Mouse (Mus musculus): ENCODE measurements around the gene Llph. TPM values are rescaled to one million over a fixed set of nuclear protein-coding genes. Genes with fewer than 3 reads are reported as not detected.

The Llph gene
- polyA plus RNA-seq, 1 experiment: 28.3 TPM

- no peaks in the 10 kb centered on the region for H3K79me2 ChIP-seq (ENCODE audit: control insufficient read depth, insufficient read depth)
- H3K27me3 ChIP-seq (ENCODE audit: control insufficient read depth, insufficient read depth, insufficient read length): no peaks in the 10 kb centered on the region
- no peak overlapping the region for H3K4me3 ChIP-seq
- no peak overlapping the region for H3K4me2 ChIP-seq (ENCODE audit: low read depth)
- H3ac ChIP-seq (ENCODE audit: control insufficient read depth, insufficient read length): no peak overlapping the region
- no peaks in the 10 kb centered on the region for H3K36me3 ChIP-seq (ENCODE audit: control insufficient read depth, insufficient read depth)
- no peak for TF ChIP-seq TCF3 (IDR thresholded peaks at IDR 0.05; ENCODE audit: insufficient read length, low read depth)
- no peak for TF ChIP-seq MYOD1 (IDR thresholded peaks at IDR 0.05; ENCODE audit: control insufficient read depth in 1 of 3, insufficient read length in 2 of 3, low read depth in 2 of 3)
- no peak for TF ChIP-seq TCF12 (IDR thresholded peaks at IDR 0.05; ENCODE audit: insufficient read depth, poor library complexity, severe bottlenecking)
- no peak for TF ChIP-seq POLR2AphosphoS2 (IDR thresholded peaks at IDR 0.05; ENCODE audit: insufficient read length, low read depth)
- no peak for TF ChIP-seq REST (IDR thresholded peaks at IDR 0.05; ENCODE audit: insufficient read depth, insufficient read length)
- no peak for TF ChIP-seq MYOG (IDR thresholded peaks at IDR 0.05; ENCODE audit: control insufficient read depth in 1 of 3, insufficient read depth in 1 of 3, insufficient read length in 2 of 3, low read depth in 2 of 3)
- TF ChIP-seq USF1 (IDR thresholded peaks at IDR 0.05; ENCODE audit: low read depth): no peak
- no peak for TF ChIP-seq SRF (IDR thresholded peaks at IDR 0.05; ENCODE audit: control insufficient read depth, insufficient read length, low read depth)
- TF ChIP-seq POLR2A (IDR thresholded peaks at IDR 0.05; ENCODE audit: insufficient read length, low read depth): no peak
- no peak for TF ChIP-seq MAX (IDR thresholded peaks at IDR 0.05; ENCODE audit: low read depth)
- no peak for TF ChIP-seq E2F4 (IDR thresholded peaks at IDR 0.05; ENCODE audit: insufficient read depth)
- TF ChIP-seq CEBPB (IDR thresholded peaks at IDR 0.05; ENCODE audit: insufficient read depth, poor library complexity, severe bottlenecking): no peak
These were observed 52.7 kb downstream of the Llph start for GRCm38 (mm10) chr10:120279482-120280128.

GRCm38 (mm10) chr10:120280375-120280774, 53.5 kb downstream of the Llph start:
- TF ChIP-seq MAX (IDR thresholded peaks at IDR 0.05; ENCODE audit: low read depth): no peak
- TF ChIP-seq TCF3 (IDR thresholded peaks at IDR 0.05; ENCODE audit: insufficient read length, low read depth): no peak
- no peak for TF ChIP-seq POLR2A (IDR thresholded peaks at IDR 0.05; ENCODE audit: insufficient read length, low read depth)
- no peak for TF ChIP-seq MYOG (IDR thresholded peaks at IDR 0.05; ENCODE audit: control insufficient read depth in 1 of 3, insufficient read depth in 1 of 3, insufficient read length in 2 of 3, low read depth in 2 of 3)
- no peak for TF ChIP-seq CEBPB (IDR thresholded peaks at IDR 0.05; ENCODE audit: insufficient read depth, poor library complexity, severe bottlenecking)
- no peak for TF ChIP-seq REST (IDR thresholded peaks at IDR 0.05; ENCODE audit: insufficient read depth, insufficient read length)
- TF ChIP-seq MYOD1 (IDR thresholded peaks at IDR 0.05; ENCODE audit: control insufficient read depth in 1 of 3, insufficient read length in 2 of 3, low read depth in 2 of 3): no peak
- no peak for TF ChIP-seq SRF (IDR thresholded peaks at IDR 0.05; ENCODE audit: control insufficient read depth, insufficient read length, low read depth)
- no peak for TF ChIP-seq POLR2AphosphoS2 (IDR thresholded peaks at IDR 0.05; ENCODE audit: insufficient read length, low read depth)
- TF ChIP-seq USF1 (IDR thresholded peaks at IDR 0.05; ENCODE audit: low read depth): no peak
- no peak for TF ChIP-seq E2F4 (IDR thresholded peaks at IDR 0.05; ENCODE audit: insufficient read depth)
- TF ChIP-seq TCF12 (IDR thresholded peaks at IDR 0.05; ENCODE audit: insufficient read depth, poor library complexity, severe bottlenecking): no peak
- Histone ChIP-seq H3K36me3 (ENCODE audit: control insufficient read depth, insufficient read depth) (no peaks in the 10 kb centered on the region), H3ac (ENCODE audit: control insufficient read depth, insufficient read length) (no peak overlapping the region), H3K4me2 (ENCODE audit: low read depth) (no peak overlapping the region), H3K4me3 (no peak overlapping the region), H3K27me3 (ENCODE audit: control insufficient read depth, insufficient read depth, insufficient read length) (no peaks in the 10 kb centered on the region), H3K79me2 (ENCODE audit: control insufficient read depth, insufficient read depth) (no peaks in the 10 kb centered on the region)

DNA sequence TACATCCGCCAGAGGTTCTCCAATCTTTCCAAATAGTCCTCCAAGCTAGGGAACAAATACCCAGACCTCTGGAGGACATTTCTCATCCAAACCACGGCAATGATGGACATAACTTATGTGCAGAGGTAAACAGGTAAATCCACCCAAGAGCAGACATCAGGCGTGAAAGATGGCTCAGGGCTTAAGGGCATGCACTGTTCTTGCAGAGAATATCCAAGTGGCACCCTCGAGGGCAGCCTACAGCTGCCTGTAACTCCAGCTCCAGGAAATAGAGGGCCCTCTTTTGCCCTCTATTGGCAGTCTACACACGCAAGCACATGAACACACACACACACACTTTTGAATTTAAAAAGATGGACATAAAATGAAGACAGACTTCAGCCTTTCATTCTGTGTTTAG, 54.8 kb downstream of the Llph start:
- Histone ChIP-seq H3ac (ENCODE audit: control insufficient read depth, insufficient read length) (no peak overlapping the region), H3K27me3 (ENCODE audit: control insufficient read depth, insufficient read depth, insufficient read length) (no peaks in the 10 kb centered on the region), H3K4me3 (no peak overlapping the region), H3K79me2 (ENCODE audit: control insufficient read depth, insufficient read depth) (no peaks in the 10 kb centered on the region), H3K36me3 (ENCODE audit: control insufficient read depth, insufficient read depth) (no peaks in the 10 kb centered on the region), H3K4me2 (ENCODE audit: low read depth) (no peak overlapping the region)
- TF ChIP-seq SRF (IDR thresholded peaks at IDR 0.05; ENCODE audit: control insufficient read depth, insufficient read length, low read depth): no peak
- no peak for TF ChIP-seq POLR2A (IDR thresholded peaks at IDR 0.05; ENCODE audit: insufficient read length, low read depth)
- no peak for TF ChIP-seq TCF3 (IDR thresholded peaks at IDR 0.05; ENCODE audit: insufficient read length, low read depth)
- TF ChIP-seq TCF12 (IDR thresholded peaks at IDR 0.05; ENCODE audit: insufficient read depth, poor library complexity, severe bottlenecking): no peak

Other genes starting within 250 kb of the Llph start
- gene Helb, start 114.1 kb upstream of the Llph start, polyA plus RNA-seq (2012; fragmentation: generic; extraction: Trizol): 5.4 TPM
- gene Tmbim4, start 25.5 kb upstream of the Llph start, polyA plus RNA-seq (2012; fragmentation: generic; extraction: Trizol): 229 TPM
- 0.26 TPM for gene Irak3, start 24.9 kb upstream of the Llph start, polyA plus RNA-seq (2012; fragmentation: generic; extraction: Trizol)
- gene Hmga2, start 249.4 kb downstream of the Llph start, polyA plus RNA-seq (2012; fragmentation: generic; extraction: Trizol): 4.3 TPM